Mouse (Mus musculus): ENCODE measurements at regions not wholly inside any gene's neighbourhood (a gene's known extent, or its start where the extent isn't known, plus 50 kb on each side); places are given as distances from the start of the nearest gene placed in this dataset.

DNA sequence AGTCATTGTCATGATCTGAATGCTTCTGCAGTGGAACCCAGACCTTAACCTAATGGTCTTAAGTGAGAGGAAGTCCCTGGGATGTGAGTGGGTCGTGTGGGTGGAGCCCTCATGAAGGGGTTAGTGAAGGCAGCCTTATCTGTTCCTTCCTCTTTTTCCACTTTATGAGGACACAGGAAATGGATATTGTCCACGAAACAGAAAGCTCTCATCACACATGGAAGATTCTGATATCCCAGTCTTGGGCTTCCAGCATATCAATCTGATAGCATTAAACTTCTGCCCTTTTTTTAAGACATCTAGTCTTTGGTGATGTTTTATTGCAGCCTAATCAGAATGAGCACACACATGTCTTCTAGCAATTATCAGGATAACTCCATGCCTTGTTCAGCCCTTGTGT is 164.0 kb downstream of the Mex3b start:
- no peak for DNase-seq (ENCODE audit: low spot score)

DNA sequence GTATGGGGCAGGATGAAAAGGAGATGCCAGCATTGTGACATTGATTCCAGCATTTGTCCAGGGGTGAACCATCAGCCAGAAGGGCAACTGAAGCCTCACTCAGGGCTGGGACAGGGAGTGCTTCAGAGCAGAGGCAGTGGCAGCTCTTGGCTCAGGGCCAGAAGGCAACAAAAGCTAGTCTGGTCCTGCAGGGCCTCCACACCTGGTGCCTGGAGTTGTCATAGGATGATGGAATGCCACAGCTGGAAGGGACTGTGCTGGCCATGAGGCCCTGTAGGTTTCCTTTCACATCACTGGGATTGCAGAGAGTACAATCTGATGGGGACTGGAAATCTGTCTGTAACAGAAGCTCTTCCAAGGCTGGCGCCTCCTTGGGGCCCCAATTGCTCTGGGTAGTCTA is 164.9 kb downstream of the Mex3b start:
- no peak for DNase-seq (ENCODE audit: low spot score)

DNA sequence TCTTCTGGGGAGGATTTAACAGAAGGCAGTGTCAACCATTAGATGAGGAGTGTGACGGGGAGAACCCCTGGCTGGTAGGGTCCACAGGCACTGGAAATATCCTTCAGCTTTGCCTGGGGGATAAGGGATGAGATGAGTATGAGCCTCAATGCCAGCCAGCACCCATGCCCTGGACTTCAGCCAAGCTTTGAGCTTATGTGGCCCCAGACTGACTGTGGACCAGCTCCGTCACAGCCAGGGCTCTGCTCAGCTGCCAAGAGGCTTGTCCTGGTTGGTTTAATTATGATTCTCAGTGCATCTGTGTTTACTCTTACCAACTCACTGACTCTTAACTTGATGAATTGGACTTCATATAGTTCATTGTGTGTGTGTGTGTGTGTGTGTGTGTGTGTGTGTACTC is 165.8 kb downstream of the Mex3b start:
- no peak for DNase-seq (ENCODE audit: low spot score)

DNA sequence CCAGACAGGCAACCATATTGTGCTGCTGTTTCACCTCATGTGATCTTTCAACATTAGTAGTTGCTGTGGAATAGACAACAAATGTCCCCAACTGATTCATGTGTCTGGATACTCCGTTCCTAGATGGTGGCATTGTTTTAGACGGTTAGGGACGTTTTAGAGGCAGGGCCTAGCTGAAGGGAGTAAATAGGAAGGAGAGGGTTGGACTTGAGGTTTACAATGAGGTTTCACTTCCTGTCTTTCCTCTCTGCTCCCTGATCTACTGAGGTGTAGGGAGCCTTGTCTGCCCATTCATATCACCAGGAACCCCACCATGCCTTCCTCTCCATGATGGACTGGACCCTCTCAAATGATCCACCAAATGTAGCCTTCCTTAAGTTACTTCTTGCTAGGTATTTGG is 168.1 kb downstream of the Mex3b start:
- DNase-seq (ENCODE audit: low spot score), result no peak

DNA sequence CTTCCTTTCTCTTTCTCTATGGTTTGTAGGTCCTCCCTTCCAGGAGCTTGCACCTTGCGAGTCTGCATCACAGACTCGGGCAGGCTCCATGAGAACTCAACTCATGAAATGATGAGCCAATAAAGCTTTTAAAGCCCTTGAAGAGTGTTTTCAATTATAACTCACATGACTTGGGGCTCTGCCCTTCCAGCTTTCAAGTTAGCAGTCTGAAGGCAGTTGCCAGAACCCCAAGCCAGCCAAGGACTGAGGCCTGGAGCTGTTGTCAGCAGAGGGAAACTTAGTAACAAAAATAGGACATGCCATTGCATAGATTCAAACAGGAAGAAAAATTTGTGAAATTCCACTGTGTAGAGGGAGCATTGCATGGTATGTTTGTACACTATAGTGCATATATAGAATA is 169.3 kb downstream of the Mex3b start:
- no peak for DNase-seq (ENCODE audit: low spot score)

DNA sequence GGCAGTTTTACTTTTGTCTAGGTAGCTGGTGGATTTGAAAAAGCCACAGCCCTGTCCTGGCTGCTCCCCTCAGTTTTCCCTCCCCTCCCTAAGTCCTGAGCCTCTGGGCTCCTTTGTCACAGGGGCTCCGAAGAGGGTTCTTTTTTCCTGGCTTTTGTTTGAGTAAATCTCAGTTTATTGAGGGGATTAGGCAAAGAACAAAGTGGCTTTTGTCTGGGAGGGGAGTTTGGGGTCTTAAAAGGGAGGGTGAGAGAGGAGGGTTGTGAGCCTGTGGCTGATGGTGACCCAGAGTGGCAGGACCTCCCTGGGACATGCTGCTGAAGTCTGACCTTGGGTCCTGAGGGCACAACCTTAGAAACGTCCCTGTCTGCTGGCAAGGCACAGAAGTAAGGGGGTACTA is 170.0 kb downstream of the Mex3b start:
- DNase-seq (ENCODE audit: low spot score), result no peak

DNA sequence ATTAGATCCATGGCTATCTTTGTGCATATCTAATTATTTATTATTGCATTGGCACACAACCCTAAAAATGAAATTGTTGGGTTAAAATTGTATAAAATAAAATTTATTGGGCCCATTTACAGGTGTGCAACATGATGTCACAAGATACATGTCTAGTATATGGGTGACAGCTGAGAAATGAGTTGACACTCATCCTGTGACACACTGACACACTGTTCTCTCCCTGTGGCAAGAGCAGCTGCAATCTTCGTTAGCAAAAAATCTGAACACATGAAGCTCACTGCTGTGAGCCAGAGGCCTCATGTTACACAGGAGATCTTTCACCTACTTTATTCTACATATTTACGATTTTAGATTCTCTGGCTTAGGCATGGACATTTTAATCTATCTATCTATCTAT is 170.6 kb downstream of the Mex3b start:
- no peak for DNase-seq (ENCODE audit: low spot score)

DNA sequence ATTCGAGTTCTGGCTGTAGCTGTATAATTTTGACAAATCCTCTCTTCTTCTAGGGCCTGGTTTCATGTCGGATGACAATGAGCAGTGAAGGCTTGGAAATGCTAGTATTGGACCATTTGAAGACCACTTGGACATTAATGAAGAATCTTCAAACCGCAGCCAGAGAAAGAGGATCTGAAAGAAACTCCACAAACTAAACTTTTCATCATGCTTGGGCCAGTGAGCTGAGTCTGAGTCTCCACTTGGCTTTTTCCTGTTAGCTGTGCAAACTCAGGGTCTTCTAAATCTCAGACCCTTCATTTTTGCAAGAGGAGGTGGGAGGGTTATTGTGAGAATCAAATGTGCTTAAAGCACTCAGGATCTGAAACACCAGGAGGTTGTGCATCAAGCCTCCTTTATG is 176.6 kb downstream of the Mex3b start:
- DNase-seq (ENCODE audit: low spot score), result no peak

DNA sequence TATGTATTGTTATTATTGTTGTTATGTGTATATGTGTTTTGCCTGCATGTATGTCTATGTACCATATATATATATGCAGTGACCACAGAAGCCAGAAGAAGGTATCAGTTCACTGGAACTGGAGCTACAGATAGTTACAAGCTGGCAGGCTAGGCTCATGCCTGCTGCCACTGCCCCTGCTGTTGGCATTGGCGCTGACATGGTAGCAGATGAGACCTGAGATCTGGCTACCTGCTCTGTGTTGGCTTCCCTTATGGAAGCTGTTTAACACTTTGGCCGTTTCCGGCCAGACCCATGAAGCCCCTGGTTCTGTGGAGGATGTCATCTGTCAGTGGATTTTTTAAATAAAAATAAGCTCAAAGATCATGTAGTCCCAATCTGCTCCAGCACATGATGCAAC is 178.1 kb downstream of the Mex3b start:
- no peak for DNase-seq (ENCODE audit: low spot score)

DNA sequence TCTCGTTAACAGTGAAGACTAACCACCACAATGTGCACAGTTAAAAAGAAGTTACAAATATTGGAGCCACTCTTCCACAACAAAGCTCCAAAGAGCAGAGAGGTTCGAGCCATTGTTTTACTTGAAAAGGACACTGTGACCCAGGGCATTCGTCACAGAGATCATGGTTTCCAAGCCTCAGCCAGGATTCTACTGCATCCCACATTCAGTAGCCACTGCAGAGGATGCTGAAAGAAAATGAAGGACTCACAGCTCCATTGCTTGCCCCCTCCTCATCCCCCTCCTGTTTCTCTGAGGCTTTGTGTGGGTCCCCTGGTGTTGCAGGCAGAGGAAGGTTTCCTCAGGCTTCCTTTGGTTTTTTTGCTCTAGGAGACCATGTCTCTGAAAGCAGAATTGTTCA is 182.9 kb downstream of the Mex3b start:
- no peak for DNase-seq (ENCODE audit: low spot score)

DNA sequence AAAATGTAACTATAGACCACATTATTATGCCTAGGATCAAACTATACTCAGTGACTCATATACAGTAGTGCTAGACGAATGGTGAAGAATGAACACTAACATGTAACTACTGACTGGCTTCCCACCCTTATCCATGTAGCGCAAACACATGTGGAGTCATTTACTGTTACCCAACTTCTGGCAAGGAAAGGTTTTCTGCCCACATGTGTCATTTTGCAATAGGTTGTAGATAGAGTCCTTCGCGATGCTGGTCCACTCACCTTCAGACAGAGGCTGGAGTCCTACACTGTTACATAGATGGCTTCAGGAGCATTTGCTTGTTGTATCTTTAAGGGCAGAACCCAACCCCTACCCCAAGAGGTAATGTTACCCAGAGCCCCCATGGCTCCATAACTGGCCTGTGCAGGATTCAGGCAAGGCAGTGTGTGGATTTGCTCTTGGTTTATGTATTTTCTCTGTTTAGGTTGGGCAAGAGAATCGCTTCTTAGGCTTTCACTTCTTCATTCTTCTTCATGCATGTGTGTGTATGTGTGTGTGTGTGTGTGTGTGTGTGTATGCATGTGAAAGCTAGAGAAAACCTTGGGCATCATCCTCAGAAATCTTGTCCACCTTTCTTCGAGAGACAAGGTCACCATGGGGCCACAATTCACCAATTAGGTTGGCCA is 183.8 kb downstream of the Mex3b start:
- no peak for DNase-seq (ENCODE audit: low spot score)

DNA sequence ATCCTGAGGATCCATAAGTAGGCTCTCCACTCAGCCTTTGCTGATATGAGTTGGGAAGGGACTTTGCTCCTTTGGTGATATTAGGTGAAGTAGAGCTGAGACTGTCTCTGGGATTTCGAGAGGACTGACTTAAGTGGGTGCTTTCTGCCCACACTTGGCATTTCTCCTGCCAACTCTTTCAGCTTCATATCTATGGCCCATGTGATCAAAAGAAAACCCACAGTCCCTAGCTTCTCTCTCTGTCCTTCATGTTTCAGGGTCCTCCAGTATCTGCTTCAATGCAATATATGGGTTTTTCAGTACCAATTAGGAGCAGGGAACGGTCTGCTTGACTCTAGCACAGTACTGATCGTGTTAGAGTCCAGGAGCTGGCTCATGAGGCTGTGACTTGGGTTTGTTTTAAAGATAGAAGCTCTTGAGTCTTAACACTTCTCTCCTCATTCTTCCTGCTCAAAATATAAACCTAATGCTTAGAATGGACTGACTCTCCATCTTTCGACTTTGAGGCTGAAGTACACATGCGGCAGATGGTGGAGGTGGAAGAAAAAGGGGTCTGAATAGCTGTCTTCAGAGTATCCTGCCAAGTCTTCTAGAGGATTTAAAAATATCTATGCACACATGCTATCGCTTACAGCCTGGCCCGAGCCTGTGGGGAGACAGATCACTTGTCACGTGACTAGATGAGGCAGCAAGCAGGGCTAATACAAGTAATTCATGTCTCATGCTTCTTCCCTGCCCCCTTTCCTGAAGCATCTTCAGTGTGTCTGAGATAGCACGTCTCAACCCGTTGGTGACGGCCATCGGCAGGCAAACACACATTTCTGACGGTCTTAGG is 189.2 kb downstream of the Mex3b start:
- no peak for DNase-seq (ENCODE audit: low spot score)

DNA sequence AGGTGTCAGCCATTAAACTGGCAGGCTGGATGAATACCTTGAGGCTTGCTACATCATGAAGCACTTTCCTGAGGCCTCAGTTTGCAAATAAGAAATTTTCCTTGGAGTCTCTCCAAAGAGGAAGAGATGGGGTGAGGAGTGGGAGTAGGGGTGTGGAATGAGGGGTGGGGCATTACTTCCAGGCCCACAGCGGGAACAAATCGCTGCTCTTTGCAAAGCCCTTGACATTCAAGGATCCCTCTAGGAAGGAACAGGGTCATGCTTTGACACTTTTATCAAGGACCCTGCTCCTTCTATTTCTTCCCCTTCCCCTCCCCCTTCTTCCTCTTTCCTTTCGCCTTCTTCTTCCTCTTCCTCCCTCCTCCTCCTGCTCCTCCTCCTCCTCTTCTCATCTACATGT is 193.2 kb downstream of the Mex3b start:
- no peak for DNase-seq (ENCODE audit: low spot score)

DNA sequence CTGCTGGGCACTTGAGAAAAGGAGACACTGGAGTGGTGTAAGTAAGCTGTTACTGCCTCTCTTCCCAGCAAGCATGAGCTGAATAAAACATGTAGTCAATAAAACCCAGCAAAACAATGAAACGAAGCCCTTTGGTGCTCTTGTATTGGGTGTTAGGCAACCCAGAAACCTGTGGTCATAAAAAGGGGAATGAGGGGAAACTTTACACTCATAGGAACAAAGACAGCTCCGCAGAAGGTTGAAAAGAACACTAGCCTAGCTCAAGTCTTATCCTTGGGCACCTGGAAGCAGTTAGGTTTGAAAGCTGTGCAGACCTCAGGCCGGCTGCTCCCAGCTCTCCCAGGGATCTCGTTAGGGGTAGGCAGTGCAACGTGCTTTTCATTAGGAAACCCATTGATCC is 193.6 kb downstream of the Mex3b start:
- no peak for DNase-seq (ENCODE audit: low spot score)

DNA sequence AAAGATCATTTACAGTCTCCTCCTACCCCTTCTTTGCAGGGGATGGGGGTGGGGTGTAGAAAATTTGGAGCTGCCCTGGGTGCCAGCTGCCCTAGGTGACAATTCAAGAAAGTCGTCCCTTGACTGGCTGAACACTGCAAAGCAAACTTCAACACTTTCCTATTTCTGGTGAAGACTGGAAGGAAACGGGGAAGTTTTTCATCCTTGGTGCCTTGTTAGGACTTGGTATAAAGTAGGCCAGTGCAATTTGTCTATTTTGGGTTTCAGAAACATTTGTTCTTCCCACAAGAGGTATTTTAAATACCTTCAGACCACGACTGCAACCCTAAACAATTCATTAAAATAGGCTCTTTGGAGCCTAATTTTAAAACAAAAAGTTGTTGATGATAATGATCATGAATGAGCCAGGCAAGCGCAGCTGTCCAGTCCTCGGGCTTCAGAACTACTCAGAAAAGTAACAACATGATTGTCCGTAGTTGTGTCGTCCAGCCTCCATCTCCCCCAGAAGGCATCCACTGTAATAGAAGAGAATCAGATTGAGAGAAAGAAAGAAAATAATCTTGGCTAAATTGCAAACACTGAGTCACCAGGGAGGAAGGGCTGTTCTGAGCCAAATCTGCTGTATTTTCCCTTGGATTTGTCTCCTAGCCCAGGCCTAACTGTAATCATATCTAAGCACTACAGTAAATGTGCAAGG is 194.2 kb downstream of the Mex3b start:
- DNase-seq (ENCODE audit: low spot score), result no peak

DNA sequence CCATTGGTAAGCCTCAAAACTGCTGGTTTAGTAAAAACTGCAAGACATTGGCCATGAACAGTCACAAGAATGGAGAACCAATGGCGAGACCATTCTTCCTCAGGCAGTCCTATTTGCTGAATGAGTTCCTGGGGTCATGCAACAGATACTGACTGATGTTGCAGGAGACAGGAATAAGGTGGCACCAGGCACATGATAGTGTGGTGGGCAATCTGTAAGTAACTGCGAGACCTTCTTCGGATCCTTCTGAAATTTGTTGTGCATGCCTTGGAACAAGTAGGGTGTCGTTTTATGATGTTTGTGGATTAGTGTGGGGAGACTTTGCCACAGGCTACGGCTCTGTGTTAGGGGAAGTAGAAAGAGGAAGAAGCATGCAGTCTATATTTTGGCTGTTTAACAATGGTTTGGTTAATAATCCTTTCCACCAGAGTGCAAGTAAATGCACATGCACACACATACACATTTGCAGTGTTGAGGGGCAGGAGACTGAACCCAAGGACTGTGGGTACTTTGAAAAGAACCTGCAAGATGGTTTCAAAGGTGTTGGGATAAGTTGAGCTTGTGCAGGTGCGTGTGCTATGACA is 194.9 kb downstream of the Mex3b start:
- no peak for DNase-seq (ENCODE audit: low spot score)

DNA sequence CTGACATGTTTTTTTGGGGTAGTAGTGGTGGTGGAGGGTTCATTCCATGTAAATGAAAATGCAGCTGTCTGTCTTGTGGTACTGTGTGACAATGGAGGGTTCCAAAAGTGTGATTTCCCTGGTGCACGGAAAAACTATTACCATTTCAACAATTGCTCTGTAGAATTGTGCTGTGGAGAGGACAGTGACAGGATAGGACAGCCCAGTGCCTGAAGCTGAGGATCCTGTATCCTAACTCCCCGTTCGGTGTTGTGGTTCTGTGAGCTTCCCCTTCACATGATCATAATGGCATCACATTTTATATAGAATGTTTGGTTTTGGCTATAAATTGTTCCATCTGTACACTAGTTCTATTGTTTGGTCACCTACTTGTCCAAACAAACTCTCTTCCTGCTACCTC is 196.4 kb downstream of the Mex3b start:
- no peak for DNase-seq (ENCODE audit: low spot score)

DNA sequence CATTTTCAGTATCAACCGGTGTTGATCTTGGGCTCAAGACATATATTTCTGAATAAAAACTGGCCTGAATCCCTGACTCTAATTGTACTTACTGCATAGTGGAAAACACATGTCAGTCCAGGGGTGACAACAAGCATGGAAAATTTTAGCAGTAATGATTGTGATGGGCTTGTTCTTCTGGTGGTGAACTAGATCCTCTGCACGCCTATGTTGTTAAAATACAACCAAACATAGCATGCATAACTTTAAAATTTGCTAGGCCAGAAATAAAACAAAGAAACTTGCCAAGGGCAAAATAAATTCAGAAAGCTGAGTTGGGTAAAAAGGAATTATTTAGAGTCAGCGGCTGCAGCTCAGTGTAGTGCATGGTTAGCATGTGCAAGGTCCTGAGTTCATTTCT is 198.2 kb downstream of the Mex3b start:
- DNase-seq (ENCODE audit: low spot score), result no peak

DNA sequence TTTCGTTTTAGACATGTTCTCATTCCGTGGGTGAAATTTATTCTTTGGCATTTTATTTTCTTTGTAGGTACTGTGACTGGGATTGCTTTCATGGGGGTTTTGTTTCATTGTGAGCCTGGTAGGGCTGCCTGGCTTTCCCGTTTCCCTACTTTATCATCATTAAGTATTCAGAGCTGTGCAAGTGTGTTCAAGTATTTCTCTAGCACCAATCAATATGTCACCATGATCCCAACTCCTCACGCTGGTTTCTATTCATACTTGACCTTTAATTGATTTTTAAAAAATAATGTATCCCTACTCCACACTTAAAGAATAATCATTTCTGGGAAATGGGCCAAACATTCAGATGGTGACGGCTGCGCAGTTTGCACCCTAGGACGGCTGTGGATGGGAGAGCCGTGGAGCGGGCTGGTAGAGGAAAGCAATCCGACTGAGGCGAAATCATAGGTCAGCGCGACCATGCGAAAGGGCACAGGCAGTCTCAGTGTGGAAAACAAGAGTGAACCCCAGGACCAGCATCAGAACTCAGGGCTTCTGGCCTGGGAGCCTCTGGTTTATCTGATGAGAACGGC is 207.4 kb downstream of the Mex3b start:
- DNase-seq (ENCODE audit: low spot score), result peak; percentile 21

DNA sequence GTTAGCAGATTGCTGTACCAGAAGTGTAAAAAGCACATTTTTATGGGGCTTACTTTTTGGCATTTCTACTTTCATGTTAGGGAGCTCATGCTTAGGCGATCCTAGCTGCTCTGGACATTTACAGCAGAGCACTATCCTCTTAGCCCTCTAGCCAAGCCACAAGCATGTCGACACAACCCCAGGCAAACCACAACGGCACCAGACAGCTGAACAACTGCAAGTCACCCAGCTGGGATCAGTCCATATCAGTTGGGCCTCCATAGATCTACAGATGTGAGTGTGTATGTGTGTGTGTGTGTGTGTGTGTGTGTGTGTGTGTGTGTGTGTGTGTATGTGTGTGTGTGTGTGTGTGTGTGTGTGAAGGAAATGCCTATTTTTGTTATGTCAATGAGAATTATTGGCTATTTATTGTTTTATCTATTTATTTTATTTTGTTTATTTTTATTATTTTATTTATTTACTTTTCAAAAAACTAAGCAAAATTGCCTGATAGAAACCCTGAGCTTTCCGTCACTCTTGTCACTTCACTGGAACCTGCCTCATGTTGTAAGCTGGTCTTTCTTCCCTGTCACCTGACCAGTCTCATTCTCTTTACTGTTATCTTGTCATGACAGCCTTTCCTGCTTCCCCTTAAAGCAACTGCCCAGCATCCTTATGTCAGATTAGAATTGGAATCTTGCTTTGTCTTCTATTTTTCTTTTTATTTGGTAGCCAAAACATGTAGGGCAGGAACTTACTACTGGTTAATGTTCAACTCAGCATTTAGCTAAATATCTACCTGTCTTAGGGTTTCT is 208.2 kb downstream of the Mex3b start:
- no peak for DNase-seq (ENCODE audit: low spot score)

DNA sequence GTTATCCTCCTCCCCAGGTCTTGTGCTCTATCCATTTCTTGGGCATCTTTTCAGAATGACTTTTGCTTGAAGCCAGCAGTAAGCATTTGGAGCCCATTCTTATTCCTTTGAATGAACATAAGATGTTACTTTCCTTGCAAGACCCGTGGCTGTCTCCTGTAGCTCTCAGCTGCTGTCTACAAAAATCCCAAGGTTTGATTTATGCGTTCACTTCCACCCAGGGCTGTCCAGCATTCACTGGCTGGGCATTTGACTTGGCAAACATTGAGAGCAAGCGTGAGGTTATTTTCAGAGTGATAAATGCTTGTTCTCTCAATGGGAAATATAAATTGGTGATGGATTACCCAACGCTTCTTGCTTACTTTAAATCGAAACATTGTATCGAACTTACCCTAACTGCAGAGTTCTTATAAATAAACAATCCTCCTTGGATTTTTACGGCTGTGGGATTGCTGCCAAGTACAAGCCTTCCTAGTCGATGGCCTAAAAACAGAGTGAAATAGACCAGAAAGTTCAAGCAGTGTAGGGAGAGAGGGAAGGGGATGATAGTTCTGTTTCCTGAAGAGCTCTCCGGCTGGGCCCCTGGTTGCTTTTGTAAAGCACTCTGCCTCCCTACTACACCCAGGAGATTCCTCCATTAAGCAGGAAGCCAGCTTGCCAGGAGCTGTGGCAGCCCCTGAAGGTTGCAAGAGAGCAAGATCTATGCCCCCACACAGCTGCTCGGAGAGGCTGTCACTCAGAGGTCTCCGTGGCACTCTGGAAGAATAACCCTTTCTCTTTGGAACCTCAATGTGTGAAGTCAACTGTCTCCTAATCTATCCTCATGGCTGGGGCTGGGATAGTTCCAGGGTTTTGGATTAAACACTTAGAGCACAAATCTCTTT is 210.1 kb downstream of the Mex3b start:
- no peak for DNase-seq (ENCODE audit: low spot score)
